Mouse (Mus musculus): ENCODE data around the gene Best2.

Best2 gene

GRCm38 (mm10) chr8:84967532-84968304, 46.6 kb downstream of the Best2 start:
- no peak for DNase-seq (ENCODE audit: low read depth, low spot score)

GRCm38 (mm10) chr8:84966603-84967002, 47.7 kb downstream of the Best2 start:
- DNase-seq (ENCODE audit: low read depth, low spot score): peak; percentile 26

- DNase-seq (ENCODE audit: low read depth, low spot score): peak; percentile 96
Measured at GRCm38 (mm10) chr8:84965731-84966291, 48.5 kb downstream of the Best2 start.

GRCm38 (mm10) chr8:84963952-84964351, 50.4 kb downstream of the Best2 start:
- DNase-seq (ENCODE audit: low read depth, low spot score): peak; percentile 25

GRCm38 (mm10) chr8:84959811-84960210, 54.5 kb downstream of the Best2 start:
- DNase-seq (ENCODE audit: low read depth, low spot score): no peak

Data from CD4-positive, CD25-positive, alpha-beta regulatory T cell, adult 2 months (primary cell).